Mouse (Mus musculus): ENCODE measurements around the gene Adm2.

DNA sequence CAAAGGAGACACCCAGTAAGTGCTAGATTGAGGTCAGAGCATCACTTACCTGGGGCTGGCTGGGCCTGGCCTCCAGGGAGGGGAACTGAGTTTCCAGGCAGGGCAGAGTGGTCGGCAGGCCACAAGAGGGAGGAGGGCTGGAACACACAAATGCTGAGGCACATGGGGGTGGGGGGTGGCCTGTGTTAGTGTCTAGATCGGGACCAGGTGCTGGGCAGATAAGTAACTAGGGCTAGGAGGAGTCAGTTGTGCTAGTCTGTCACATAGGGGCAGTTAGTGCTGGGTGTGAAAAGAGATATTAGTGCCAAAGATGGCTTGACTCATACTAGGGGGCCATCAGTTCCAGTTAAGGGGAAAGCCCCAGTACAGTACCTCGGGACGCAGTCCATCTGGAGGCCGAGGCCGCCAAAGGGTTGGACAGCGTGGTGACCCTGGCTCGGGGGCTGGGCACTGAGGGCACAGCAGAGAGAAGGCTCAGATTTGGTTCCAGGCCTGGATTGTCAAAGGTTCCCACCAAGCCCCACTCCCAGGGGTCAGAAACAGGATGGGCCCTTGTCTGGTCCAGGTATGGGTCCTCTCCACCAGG is 26.8 kb upstream of the Adm2 start:
- TF ChIP-seq CTCF (conservative IDR thresholded peaks at IDR 0.05; ENCODE audit: low read length) (no peak), NANOG (IDR thresholded peaks at IDR 0.05; ENCODE audit: borderline replicate concordance, low read length) (no peak), POU5F1 (IDR thresholded peaks at IDR 0.05; ENCODE audit: borderline replicate concordance, low read length) (no peak)

All from E14TG2a.4 (cell line).